Mouse (Mus musculus): ENCODE measurements around the gene Abcc8.

GRCm38 (mm10) chr7:46220591-46221129 lies 40.8 kb upstream of the Abcc8 start:
- TF ChIP-seq CTCF (IDR thresholded peaks at IDR 0.05; ENCODE audit: borderline replicate concordance, insufficient read depth, low read depth, low read length): no peak
- TF ChIP-seq POLR2A (IDR thresholded peaks at IDR 0.05; ENCODE audit: borderline replicate concordance, insufficient read depth, low read length): no peak

Measured in cerebellum, adult 2 months (tissue).